Mouse (Mus musculus): Measurements from ENCODE around the gene Tgm2. TPM values are rescaled to one million over a fixed set of nuclear protein-coding genes. Genes with fewer than 3 reads are reported as not detected.

Gene Tgm2
- polyA plus RNA-seq, 1 experiment, result 19.0 TPM

DNA sequence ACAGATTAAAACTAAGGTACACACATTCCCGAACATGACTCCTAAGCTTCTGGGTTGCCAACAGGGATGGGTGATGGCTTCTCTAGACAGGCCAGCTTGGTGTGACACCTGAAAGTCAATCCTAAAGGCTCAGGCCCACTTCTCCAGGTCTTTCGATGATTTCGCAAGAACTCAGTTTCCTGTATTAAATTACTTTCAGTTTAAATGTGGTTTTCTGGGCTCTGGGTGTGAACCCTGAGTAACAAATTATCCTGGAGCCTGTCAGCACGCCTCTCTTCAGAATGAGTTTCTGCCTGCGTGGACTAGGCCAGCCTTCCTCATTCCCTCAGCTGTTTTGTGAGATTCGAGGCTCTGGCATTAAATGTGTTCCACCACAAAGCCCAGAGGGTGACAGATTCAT, 16.8 kb upstream of the Tgm2 start:
- 10% methylated on average over 6 of the region's 6 CpGs for WGBS
- Histone ChIP-seq H3K4me1 (ENCODE audit: control insufficient read depth, insufficient read depth, low read length) (peaks cover 16% of the 10 kb centered on the region), H3K4me3 (replicated peaks; ENCODE audit: control insufficient read depth, low read depth, low read length) (no peak overlapping the region), H3K27ac (ENCODE audit: control insufficient read depth, insufficient read depth, low read depth, low read length, poor library complexity) (no peak overlapping the region)
- TF ChIP-seq CTCF (IDR thresholded peaks at IDR 0.05; ENCODE audit: control insufficient read depth, insufficient read depth, low read length), result no peak
- no peak for TF ChIP-seq POLR2A (IDR thresholded peaks at IDR 0.05; ENCODE audit: borderline replicate concordance, control insufficient read depth, low read depth, low read length)

DNA sequence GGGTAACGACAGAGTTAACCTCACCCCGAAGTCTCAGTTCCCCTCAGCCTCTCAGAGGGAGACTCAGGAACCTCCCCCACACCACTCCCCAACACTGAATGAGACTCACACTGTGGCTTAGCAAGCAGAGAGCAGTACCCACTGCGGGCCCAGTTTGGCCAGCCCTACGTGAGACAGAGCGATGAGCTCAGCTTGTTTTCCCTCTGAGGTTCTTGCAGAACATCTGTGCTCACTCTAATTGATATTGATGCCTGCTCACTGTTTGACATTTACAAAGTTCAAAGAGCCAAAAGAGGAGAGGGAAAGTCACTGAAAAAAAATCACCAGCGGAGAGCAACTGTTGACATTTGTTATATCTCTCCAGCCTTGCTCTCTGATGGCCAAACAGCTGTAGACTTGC, 15.5 kb upstream of the Tgm2 start:
- TF ChIP-seq POLR2A (IDR thresholded peaks at IDR 0.05; ENCODE audit: borderline replicate concordance, control insufficient read depth, low read depth, low read length) (no peak), CTCF (IDR thresholded peaks at IDR 0.05; ENCODE audit: control insufficient read depth, insufficient read depth, low read length) (no peak)
- Histone ChIP-seq H3K27ac (ENCODE audit: control insufficient read depth, insufficient read depth, low read depth, low read length, poor library complexity) (no peak overlapping the region), H3K4me1 (ENCODE audit: control insufficient read depth, insufficient read depth, low read length) (peaks cover 14% of the 10 kb centered on the region), H3K4me3 (replicated peaks; ENCODE audit: control insufficient read depth, low read depth, low read length) (no peak overlapping the region)
- 46% methylated on average over 6 of the region's 6 CpGs for WGBS

DNA sequence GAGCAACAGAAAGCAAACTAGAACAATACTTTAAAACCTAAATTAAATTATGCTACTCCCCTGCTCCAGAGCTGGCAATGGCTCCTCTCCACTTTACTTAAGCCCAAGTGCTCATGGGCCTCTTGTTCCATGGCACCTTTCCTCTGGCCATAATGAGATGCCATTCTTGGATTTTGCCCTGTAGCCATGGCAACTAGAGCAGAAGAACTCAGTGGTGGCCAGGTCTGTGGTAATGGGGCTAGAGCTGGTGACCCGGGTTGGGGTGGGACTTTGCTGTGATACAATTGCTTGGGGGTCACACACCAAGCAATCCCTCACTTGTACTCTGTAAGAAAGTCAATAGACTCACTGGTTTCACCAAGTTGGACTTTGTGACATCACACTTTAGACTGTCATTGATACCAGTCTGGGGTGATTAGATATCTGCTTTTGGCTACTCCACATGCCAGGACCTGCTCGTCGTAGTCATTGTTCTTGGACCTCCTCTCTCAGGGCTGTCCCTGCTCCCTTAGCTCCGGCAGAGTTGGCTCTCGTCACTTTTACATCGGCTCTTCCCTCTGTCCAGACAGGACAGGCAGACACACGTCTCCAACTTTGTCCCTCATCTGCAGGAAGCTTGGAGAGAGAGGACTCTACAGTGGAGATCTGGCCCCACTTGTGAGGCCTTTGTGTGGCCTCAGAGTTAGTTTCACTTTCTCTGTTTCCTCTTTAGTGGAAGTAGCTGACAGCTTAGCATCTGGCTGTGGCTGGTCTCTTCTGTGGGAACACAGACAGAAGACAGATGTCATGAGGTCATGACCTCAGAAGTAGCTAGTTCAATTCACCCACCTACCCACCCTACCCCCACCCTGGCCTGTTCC, 13.4 kb upstream of the Tgm2 start:
- Histone ChIP-seq H3K4me3 (replicated peaks; ENCODE audit: control insufficient read depth, low read depth, low read length) (peak overlapping the region; percentile 30), H3K27ac (ENCODE audit: control insufficient read depth, insufficient read depth, low read depth, low read length, poor library complexity) (peak overlapping the region; percentile 72), H3K4me1 (ENCODE audit: control insufficient read depth, insufficient read depth, low read length) (peaks cover 12% of the 10 kb centered on the region)
- WGBS, result 33% methylated on average over 7 of the region's 7 CpGs
- no peak for TF ChIP-seq POLR2A (IDR thresholded peaks at IDR 0.05; ENCODE audit: borderline replicate concordance, control insufficient read depth, low read depth, low read length)
- TF ChIP-seq CTCF (IDR thresholded peaks at IDR 0.05; ENCODE audit: control insufficient read depth, insufficient read depth, low read length), result no peak

DNA sequence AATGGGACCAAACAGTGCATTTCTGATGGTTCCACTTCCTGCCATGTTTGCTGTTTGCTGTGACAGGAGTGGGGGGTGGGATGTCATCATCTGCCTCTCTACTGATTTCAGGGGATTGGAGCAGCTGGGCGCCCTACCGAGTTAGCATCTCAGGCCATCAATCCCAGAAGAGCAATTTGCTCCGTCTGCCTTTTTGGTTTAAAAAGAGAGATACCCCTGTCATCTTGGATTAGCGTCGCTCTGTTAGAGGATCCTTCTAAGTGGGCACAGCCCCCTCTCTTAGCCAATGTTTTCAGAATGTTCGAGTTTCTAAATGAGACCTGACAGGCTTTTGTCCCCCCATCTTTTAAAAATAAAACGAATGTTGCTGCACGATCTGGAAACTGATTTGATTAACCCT, 11.4 kb upstream of the Tgm2 start:
- peaks cover 11% of the 10 kb centered on the region for H3K4me1 ChIP-seq (ENCODE audit: control insufficient read depth, insufficient read depth, low read length)

DNA sequence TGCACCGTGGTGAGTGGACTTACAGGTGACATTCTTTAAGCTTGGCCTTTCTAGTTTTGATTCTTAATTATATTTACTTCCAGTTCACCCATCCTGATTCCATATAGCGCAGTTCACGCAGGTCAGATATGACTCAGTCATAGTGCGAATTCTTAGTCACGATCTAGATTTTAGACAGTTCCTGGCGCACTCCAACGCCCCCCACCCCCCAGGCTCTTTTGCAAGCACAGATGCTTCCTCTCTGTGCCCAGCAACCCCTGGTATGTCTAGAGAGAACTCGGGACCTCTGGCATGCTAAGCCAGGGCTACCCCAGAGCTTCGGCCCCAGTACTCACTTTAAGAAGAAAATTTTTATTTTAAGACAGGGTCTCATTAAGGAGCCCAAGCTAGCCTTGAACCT, 10.3 kb upstream of the Tgm2 start:
- Histone ChIP-seq H3K4me3 (replicated peaks; ENCODE audit: control insufficient read depth, low read depth, low read length) (no peak overlapping the region), H3K27ac (ENCODE audit: control insufficient read depth, insufficient read depth, low read depth, low read length, poor library complexity) (no peak overlapping the region), H3K4me1 (ENCODE audit: control insufficient read depth, insufficient read depth, low read length) (peaks cover 12% of the 10 kb centered on the region)
- WGBS, result 24% methylated on average over 9 of the region's 9 CpGs
- TF ChIP-seq CTCF (IDR thresholded peaks at IDR 0.05; ENCODE audit: control insufficient read depth, insufficient read depth, low read length), result no peak
- TF ChIP-seq POLR2A (IDR thresholded peaks at IDR 0.05; ENCODE audit: borderline replicate concordance, control insufficient read depth, low read depth, low read length), result no peak

More for the DNA sequence above, 11.4 kb upstream of the Tgm2 start:
- no peak for TF ChIP-seq CTCF (IDR thresholded peaks at IDR 0.05; ENCODE audit: control insufficient read depth, insufficient read depth, low read length)
- no peak for TF ChIP-seq POLR2A (IDR thresholded peaks at IDR 0.05; ENCODE audit: borderline replicate concordance, control insufficient read depth, low read depth, low read length)
- H3K4me3 ChIP-seq (replicated peaks; ENCODE audit: control insufficient read depth, low read depth, low read length), result no peak overlapping the region
- H3K27ac ChIP-seq (ENCODE audit: control insufficient read depth, insufficient read depth, low read depth, low read length, poor library complexity), result no peak overlapping the region
- WGBS, result 87% methylated on average over 8 of the region's 8 CpGs

DNA sequence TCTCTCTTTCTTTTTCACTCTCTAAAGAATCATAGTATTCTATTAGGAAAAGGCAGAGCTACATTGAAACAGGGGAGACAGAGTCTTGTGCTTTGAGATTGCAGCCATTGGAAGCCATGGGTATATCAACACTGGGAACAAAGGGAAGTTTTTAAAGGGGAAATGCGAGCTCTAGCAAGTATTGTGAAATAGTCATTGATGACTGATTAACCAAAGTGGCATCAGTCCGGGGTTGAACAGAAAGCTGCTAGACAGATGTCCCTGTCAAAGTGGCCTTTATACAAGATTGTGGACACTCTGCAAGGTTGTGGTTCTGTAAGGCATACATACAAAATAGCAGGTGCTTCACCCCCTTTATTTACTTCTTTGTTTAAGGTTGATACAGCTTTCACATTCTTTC, 9.4 kb upstream of the Tgm2 start:
- Histone ChIP-seq H3K27ac (ENCODE audit: control insufficient read depth, insufficient read depth, low read depth, low read length, poor library complexity) (no peak overlapping the region), H3K4me3 (replicated peaks; ENCODE audit: control insufficient read depth, low read depth, low read length) (no peak overlapping the region), H3K4me1 (ENCODE audit: control insufficient read depth, insufficient read depth, low read length) (peaks cover 6% of the 10 kb centered on the region; the same call in 1 of the 2 replicates)
- 31% methylated on average over 2 of the region's 2 CpGs for WGBS
- no peak for TF ChIP-seq CTCF (IDR thresholded peaks at IDR 0.05; ENCODE audit: control insufficient read depth, insufficient read depth, low read length)
- TF ChIP-seq POLR2A (IDR thresholded peaks at IDR 0.05; ENCODE audit: borderline replicate concordance, control insufficient read depth, low read depth, low read length), result no peak

DNA sequence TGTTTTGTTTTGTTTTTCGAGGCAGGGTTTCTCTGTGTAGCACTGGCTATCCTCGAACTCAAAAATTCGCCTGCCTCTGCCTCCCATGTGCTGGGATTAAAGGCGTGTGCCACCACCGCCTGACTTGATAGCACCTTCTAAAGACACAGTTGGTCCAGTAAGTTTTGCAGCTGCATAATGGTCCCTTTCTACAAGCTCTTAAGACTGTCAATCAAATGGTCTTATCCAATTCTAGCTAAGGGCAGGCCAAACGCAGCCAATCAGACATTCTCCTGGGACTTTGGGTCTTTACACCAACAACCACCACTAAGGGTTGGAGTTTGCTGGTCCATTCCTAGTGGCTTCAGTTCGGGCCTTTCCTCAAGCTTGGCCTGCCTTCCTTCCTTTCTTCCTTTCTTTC, 8.9 kb upstream of the Tgm2 start:
- Histone ChIP-seq H3K27ac (ENCODE audit: control insufficient read depth, insufficient read depth, low read depth, low read length, poor library complexity) (no peak overlapping the region), H3K4me1 (ENCODE audit: control insufficient read depth, insufficient read depth, low read length) (peaks cover 6% of the 10 kb centered on the region; the same call in 1 of the 2 replicates), H3K4me3 (replicated peaks; ENCODE audit: control insufficient read depth, low read depth, low read length) (no peak overlapping the region)
- WGBS, result 80% methylated on average over 7 of the region's 7 CpGs
- TF ChIP-seq POLR2A (IDR thresholded peaks at IDR 0.05; ENCODE audit: borderline replicate concordance, control insufficient read depth, low read depth, low read length) (no peak), CTCF (IDR thresholded peaks at IDR 0.05; ENCODE audit: control insufficient read depth, insufficient read depth, low read length) (no peak)

DNA sequence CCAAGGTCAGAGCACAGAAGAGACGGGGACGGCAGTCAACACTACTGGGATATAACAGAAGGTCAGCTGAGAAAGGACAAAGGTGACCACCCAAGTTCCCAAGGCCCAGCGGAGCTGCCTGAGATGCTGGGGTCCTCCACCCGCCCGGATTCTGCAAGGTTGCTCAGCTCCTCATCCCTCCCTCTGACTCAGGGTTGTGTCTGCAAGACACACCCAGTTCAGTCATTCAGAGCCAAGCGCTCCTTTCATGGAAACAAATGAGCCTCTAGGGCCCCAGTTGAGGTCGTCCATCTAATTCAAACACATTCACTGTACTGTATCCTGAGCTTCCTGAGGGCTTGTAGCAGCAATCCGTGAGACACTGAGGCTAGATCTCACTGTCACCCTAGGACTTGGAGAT, 8.4 kb upstream of the Tgm2 start:
- H3K4me1 ChIP-seq (ENCODE audit: control insufficient read depth, insufficient read depth, low read length), result peaks cover 4% of the 10 kb centered on the region; the same call in 1 of the 2 replicates
- 85% methylated on average over 8 of the region's 8 CpGs for WGBS
- H3K27ac ChIP-seq (ENCODE audit: control insufficient read depth, insufficient read depth, low read depth, low read length, poor library complexity), result no peak overlapping the region

More for the DNA sequence above, 8.4 kb upstream of the Tgm2 start:
- TF ChIP-seq CTCF (IDR thresholded peaks at IDR 0.05; ENCODE audit: control insufficient read depth, insufficient read depth, low read length) (no peak), POLR2A (IDR thresholded peaks at IDR 0.05; ENCODE audit: borderline replicate concordance, control insufficient read depth, low read depth, low read length) (no peak)
- H3K4me3 ChIP-seq (replicated peaks; ENCODE audit: control insufficient read depth, low read depth, low read length), result no peak overlapping the region
